Mouse (Mus musculus): Measurements from ENCODE around the gene Rps6ka1.
"Not testable (repeated sequence)": the region's sequence is repeated elsewhere in the genome, so short reads cannot be mapped to it uniquely, and the experiment has no call there.

Gene Rps6ka1

DNA sequence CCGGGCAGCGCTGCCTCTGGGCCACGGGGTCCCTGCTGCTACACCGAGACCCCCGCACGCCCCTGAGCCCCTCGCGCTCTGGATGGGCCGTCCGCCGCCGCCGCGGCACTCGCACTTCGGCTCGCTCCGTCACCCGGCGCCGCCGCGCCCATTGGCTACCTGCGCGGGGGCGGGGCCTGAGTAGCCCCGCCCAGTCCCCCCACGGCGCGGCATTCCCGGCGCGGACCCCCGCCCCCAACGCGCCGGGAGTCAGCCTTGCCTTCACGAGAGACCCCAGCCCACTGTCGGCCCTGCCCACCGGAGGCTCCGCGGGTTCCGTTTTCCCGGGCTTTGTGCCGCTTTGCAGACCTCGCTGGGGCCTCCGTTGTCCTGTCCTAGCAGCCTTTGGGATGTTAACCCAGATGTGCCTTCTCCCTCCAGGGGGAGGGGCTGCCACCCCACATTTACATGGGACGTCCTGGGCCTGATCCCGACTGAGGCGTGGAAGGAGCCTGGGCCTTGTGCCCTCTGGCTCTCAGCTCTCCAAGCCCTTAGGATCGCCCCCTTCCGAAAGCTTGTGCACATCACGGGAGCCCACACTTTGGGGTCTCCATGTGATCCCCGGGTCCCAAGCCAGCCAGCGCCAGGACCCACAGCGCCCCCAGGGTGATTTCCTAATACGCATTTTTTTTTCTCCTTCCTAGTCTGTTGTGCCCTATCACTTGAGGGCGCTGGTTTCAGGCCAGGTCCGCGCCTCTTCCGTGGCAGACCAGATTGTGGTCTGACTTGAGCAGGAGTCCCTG is at the start of gene Rps6ka1:
TSS of gene Rps6ka1 (minus strand) at position 126 of the 782 bp plus-strand sequence.
- peak; percentile 93 for DNase-seq (ENCODE audit: extremely low spot score)

DNA sequence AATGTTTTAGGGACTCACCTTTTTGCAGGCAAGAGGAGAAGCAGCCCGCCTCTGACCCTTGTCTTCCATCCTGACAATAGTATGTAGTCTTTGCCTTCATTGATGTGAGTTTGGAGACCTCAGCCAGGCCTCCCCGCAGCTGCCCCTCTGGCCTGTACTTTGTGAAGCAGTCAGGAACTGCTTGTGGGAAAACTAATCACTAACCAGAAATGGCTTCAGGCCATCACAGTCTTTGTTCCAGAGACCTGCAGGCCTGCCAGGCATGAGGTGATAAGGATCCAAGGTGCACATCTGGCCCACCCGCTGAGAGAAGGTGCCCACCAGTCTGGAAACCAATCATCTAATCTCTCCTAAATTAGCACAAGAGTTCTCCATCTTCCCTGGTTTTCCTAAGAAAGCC is 44.2 kb upstream of the Rps6ka1 start:
- no peak for DNase-seq (ENCODE audit: extremely low spot score)

DNA sequence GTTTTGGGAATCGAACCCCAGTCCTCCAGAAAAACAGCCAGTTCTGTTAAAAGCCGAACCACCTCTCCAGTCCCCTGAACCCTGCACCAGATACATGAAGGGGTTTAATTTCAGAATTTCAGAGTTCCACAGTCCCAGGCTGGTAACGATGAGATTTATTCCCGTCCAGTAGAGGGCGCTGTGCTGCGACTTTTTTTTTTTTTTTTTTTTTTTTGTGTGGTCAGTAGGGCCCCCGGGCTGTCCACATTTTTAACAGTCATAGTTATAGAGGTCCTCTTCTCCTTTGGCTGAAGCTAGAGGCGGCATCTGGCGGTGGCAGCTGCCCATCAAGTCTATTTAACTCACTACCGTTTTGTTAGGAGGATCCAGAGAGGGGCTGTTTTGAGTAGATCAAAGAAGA is 43.8 kb upstream of the Rps6ka1 start:
- no peak for DNase-seq (ENCODE audit: extremely low spot score)

DNA sequence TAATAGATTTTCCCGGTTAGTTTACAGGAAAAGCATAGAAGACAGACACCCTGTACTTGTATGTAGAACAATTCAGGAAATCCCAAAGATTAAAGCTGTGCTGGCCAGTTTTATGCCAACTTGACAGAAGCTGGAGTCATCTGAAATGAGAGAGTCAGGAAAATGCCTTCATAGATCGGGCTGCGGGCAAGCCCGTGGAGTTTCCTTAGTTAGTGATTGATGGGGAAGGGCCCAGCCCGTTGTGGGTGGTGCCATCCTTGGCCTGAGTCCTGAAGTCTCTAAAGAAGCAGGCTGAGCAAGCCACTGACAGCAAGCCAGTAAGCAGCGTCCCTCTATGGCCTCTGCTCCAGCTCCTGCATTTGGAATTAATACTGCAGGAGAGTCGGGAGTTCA is 41.7 kb upstream of the Rps6ka1 start:
- DNase-seq (ENCODE audit: extremely low spot score) = no peak

DNA sequence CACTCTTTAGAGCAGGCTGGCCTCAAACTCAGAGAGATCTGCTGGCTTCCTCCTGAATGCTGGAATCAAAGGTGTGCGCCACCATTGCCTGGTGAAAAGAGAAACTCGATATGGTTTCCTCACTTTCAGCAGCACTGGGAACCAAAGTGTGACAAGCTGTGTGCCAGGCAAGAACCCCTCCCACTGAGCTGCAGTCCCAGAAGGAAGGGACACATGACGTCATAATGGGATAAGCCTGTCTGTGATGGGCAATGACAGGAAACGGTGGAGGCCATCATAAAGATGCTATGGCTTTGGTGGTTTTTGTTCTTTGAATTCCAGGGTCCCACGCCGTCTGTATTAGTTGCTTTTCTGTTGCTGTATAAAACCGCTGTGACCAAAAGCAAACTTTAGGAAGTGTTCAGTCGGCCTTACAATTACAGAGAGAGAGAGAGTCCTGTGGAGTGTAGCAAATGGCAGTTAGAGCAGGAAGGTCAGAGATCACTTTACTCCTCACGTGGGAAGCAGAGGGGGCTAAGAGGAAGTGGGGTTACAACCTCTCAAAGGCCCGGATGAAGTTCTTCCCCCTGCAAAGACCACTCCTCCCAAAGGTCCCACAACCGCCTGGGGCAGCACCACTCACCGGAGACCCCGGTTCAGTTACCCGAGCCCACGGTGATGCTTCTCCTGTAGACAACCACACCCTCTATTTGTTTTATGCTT is 41.1 kb upstream of the Rps6ka1 start:
- peak; percentile 49 for DNase-seq (ENCODE audit: extremely low spot score)

DNA sequence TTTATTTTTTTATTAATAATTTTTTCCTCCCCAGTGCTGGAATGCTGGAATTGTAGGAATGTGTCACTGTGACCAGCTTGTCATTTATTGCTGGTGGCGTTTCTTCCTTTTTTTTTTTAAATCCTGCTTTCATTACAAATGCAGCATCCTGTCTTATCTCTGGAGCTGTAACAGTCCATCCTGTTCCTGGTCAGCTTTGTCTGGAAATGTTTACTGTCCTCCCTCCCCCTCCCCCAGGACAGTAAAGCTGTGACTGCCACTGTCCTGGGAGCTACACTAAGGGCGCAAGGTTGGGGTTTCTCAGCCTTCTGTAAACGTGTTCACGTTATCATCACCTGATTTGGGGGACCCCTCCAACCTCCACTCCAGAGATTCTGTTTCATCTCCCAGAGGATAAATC is 37.6 kb upstream of the Rps6ka1 start:
- DNase-seq (ENCODE audit: extremely low spot score) = no peak

DNA sequence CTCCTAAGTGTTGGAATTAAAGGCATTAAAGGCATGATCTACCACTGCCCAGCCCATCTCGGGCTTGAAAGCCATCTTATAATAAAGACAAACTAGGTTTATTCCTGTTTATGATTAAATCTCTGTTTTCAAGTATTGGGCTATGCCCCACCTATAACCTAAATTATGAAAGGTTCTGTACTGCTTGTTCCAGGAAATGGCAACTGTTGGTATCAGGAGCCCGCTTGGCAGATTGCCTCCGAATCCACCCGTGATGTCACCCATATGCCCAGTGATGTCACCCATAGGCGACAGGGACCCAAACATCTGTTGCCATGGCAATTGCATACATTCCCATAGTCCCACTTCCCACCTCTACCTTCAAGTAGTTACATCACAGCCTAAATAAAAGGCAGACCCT is 36.1 kb upstream of the Rps6ka1 start:
- no peak for DNase-seq (ENCODE audit: extremely low spot score)

DNA sequence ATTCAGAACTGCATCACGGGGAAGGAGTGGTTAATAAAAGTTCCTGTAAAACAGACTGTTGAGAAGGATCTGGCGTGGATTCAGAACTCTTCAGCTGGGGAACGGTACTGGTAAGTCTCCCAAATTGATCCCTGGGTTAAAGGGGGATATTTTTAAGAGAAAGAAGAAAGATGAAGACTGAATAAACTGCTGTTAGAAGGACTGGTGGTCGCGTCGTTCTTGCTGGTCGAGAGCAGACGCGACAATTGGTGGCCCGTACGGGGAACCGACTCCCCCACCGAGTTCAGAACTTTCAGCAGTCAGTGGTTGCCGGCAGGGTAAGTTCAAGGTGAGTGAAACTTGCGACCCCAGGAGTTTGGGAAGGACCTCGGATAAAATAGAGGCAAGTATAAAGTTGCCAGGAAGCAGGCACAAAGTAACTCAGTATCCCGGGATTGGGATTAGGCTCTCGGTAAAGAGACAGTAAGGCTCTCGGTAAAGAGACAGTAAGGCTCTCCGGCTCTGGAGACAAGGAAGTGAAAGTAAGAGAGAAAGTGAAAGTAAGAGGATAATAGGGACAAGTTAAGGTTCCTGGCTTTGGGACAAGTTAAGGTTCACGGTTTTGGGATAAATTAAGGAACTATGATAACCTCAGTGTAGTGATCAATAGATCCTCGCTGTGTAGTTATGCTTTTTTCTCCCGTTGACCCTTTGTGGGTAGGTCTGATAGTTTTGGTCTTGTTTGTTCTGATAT is 30.7 kb upstream of the Rps6ka1 start:
- DNase-seq (ENCODE audit: extremely low spot score) = not testable (repeated sequence)

DNA sequence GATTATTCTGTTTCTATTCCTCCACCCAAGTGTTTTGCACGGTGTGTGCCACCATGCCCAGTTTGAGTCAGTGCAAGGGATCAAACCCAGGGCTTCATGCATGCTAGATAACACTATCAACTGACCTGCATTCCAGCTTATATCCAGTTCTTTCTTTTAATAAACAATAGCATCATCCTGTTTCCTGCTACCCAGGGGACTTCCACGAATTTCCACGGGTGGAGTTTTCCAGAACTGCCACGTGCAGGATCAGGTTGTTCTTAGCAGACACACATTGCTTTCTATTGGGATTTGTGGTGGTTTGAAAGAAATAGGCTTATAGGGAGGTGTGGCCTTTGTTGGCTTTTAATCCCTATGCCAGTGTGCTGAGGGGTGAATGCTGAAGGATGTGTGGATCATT is 24.4 kb upstream of the Rps6ka1 start:
- DNase-seq (ENCODE audit: extremely low spot score) = no peak

DNA sequence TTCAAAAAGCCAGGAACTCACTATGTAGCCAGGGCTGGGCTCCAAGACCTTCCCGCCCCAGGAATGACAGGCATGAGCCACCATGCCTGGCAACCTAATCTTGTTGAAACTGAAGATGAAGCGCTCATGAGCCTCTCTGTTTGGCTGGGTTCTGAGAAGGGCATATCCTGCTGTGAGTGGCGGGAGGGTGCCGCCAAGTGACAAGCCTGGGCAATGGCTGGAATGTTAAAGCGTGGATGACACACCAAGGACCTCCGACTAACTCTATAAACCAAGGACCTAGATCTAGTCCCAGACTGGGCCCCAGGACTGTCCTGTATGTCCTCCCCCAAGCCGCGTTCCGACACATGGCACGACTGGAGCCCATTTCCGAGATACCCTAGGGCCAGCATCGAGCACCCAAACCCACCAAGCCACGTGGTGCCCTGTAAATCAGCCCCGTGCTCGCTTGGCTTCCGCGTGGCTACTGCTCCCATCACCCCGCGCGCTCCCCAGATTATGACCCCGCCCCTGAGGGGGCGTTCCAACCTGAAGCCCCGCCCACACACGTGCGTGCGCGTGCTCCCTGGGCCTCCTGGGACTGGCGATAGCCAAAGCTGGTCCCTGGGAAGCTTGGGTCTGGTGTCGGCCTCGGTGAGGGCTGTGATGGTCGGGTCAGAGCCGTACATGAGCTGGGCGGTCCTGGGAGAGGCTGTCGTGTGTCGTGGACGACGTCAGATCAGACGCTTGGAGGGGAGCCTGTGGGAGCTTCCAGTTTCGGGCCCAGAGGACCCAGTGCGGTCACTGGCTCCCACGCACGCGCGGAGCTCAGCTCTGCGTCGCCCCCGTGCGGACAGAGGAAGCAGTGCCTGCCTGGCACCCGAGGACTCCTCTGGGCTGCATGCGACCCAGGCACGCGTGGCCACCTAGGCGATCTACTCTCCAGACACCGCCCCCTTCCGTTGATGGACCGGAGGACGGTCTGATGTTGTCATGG is 22.9 kb upstream of the Rps6ka1 start:
- peak; percentile 100 for DNase-seq (ENCODE audit: extremely low spot score)

DNA sequence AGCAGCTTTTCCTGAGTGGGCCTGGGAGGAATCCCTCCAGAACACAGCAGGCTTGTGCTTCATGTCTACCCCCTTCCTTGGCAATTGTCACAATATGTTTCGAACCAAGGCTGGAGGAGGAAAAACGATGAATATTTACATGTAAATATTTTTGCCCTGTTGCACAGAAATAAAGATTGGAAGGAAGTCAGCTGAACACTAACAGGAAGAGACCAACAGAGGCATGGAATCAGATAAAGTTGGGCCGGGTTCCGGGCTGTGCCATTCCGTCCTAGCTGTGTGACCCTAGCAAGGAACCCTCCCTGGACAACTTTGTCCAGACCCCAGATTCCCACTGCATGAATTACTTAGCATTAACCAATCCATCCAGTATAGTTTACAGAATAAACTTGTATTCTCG is 20.5 kb upstream of the Rps6ka1 start:
- DNase-seq (ENCODE audit: extremely low spot score) = no peak

DNA sequence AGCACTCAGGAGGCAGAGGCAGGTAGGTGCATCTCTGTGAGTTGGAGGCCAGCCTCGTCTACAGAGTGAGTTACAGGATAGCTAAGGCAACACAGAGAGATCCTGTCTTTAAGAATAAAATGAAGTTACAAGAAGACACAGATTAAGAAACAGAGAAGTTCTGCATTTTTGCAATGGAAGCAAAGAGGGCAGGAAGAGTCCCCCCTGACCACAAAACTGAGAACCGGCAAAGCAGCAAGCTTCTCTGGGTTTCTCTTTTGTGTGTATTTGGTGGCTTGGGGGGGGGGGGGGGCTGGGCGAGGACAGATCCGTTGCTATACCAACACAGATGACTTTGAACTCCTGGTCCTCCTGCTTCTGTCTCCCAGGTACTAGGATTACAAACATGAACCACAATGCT is 19.5 kb upstream of the Rps6ka1 start:
- no peak for DNase-seq (ENCODE audit: extremely low spot score)

DNA sequence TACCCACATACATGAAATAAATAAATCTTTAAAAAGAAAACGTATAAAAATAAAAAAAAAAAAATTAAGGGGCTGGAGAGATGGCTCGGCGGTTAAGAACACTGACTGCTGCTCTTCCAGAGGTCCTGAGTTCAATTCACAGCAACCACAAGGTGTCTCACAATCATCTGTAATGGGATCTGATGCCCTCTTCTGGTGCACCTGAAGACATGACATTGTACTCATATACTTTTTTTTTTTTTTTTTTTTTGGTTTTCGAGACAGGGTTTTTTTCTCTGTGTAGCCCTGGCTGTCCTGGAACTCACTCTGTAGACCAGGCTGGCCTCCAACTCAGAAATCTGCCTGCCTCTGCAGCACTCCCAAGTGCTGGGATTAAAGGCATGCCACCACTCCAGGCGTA is 18.7 kb upstream of the Rps6ka1 start:
- DNase-seq (ENCODE audit: extremely low spot score) = not testable (repeated sequence)

DNA sequence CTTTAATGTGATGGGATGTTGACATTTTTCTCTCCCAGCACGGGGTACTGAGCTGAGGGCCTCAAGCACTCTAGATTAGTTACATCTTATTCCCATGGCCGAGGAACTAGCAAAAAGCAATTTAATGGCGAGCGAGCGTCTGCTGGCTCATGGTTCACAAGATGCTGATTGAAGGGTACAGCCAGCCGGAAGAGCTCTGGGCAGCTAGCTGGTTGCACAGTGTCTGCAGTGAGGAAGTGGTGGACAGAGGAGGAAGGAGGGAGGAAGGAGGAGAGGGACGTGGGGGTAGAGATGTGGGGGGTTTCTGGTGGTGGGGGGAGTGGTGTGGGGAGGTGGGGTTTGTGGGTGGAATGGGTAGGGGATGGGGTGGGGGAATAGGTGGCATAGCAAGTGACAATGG is 17.6 kb upstream of the Rps6ka1 start:
- DNase-seq (ENCODE audit: extremely low spot score) = no peak

DNA sequence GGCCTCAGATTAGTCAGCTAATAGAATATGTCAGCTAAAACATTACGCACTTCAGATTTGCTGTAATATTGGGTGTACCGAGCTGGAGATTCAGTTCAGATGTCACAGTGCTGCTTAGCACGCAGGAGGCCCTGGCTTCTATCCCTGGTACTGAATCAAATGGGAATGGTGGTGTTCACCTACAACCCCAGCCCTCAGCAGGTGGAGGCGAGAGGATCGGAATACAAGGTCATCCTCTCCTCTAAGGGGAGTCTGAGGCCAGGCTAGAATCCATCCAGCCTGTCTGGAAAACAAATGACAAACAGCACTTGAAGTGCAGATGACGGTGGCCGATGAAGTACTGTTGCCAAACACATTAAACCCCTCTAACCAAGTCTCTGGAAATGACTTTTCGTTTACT is 16.7 kb upstream of the Rps6ka1 start:
- DNase-seq (ENCODE audit: extremely low spot score) = no peak

DNA sequence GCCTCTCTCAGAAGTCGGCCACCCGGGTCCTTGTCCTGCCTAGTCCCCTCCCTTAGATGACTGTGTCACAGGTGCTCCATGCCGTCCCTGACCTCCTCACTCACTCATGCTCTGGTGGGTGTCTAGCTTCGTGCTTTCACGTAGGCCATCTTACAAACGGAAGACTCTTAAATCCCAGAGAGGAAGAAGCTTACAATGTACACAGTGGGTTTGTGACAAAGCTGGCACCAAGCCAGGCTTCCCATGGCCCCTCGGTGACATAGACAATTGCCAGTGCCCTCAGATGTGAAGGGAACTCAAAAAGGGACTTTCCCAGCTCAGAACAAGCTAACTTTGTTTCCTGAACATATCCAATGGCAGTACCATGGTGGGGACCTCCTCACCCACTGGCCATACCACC is 15.8 kb upstream of the Rps6ka1 start:
- DNase-seq (ENCODE audit: extremely low spot score) = no peak

DNA sequence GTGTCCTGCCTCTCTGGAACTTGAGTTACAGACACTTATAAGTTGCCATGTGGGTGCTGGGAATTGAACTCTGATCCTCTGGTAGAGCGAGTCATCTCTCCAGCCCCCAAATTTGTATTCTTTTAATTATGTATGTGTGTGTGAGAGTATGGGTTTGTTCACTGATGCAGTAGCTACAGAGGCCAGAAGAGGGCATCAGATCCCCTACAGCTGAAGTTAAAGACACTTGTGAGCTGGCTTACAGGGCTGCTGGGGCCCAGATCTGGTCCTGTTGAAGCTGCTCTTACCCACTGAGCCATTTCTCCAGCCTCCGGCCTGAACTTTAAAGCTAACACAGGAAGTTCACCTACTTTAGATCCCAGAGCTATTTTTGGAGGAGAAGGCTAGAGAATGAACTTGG is 14.9 kb upstream of the Rps6ka1 start:
- no peak for DNase-seq (ENCODE audit: extremely low spot score)

DNA sequence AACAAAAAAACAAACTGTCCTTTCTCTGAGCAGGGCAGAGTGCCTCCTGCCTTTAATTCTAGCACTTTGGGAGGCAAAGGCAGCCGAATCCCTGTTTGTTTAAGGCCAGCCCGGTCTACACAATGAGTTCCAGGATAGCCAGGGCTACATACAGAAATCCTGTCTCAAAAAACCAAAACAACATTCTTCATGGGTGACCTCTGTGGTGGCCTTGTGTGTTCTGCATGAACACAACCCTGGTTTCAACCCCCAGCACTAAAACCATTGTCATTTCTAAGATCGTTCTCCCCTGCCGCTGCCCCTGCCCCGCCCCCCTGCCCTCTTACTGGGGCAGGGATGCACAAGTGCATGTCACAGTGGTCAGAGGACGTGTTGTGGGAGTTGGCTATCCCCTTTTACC is 13.3 kb upstream of the Rps6ka1 start:
- no peak for DNase-seq (ENCODE audit: extremely low spot score)

DNA sequence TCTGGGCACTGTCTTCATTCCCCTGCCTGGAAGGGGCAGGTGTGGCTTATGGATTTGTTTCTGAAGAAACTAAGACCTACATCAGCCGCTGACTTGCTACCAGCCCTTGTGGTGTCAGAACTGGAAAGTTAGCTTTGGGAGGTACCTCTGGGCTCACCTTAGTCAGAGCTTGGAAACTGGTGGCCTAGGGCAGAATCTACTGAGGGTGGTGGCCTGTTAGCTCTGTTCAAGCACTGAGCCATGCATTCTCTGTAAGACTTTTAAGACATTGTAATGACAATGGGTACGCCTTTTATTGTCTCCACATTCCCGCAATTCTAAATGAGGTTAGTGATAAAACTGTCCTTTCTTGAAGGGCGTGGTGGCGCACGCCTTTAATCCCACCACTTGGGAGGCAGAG is 12.8 kb upstream of the Rps6ka1 start:
- no peak for DNase-seq (ENCODE audit: extremely low spot score)

DNA sequence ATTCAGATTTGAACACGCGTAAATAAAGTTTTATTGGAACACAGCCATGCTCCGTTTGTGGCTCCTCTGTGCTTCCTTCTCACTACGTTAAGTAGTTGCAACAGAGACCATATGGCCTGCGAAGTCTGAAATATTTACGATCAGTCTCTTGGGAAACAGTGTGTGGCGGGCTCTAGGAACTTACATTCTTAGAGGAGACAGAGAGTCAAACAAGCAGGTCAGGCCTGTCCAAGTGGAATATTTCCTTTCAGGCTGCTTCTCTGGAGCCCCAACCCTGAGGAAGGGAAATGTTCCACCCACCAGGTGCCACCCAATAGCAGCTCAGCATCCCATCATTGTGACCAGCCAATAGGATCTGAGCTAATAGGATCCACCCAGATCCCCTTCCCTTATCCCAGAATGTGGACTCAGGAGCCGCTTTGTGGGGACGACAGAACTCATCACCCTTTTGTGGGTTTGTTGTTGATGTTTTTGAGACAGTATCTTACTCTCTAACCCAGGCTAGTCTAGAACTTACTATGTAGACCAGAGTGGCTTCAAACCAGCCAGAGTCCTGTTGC is 11.7 kb upstream of the Rps6ka1 start:
- no peak for DNase-seq (ENCODE audit: extremely low spot score)

DNA sequence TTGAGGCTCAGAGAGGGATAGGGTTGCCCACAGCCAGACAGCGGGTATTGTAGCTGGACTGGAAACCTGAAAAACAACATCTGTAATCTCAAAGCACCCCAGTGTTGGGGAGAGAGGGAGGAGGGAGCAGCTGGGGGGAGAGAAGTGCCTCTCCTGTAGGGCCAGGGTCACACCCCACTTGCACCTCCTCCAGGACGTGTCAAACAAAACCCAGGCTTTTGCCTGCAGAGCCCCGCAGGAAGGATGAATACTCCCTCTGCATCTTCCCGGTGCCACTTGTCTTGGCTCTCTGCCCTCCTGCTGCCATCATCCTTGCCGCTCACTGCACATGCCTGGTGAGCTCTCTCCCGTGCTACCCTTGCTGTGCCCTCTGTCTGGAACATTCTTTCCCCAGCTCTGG is 10.6 kb upstream of the Rps6ka1 start:
- DNase-seq (ENCODE audit: extremely low spot score) = no peak
